Mouse (Mus musculus) testis, adult 2 months (tissue): ENCODE results near the gene Rgs12.

Experiments
- CTCF ChIP-seq: fragments of 200-500 bp; IDR thresholded peaks from 2 replicates; pipeline ENCODE4 v1.5.1; 2012; ENCODE audit warnings: low read depth, mild to moderate bottlenecking, inconsistent platforms, low read length, moderate library complexity; ENCODE audit not compliant: control insufficient read depth, insufficient read depth, insufficient replicate concordance
- POLR2A ChIP-seq: fragments of 200-500 bp; IDR thresholded peaks from 2 replicates; pipeline ENCODE4 v1.6.1; 2012; ENCODE audit warnings: low read depth, mild to moderate bottlenecking, inconsistent platforms, low read length, moderate library complexity; ENCODE audit not compliant: control insufficient read depth

DNA sequence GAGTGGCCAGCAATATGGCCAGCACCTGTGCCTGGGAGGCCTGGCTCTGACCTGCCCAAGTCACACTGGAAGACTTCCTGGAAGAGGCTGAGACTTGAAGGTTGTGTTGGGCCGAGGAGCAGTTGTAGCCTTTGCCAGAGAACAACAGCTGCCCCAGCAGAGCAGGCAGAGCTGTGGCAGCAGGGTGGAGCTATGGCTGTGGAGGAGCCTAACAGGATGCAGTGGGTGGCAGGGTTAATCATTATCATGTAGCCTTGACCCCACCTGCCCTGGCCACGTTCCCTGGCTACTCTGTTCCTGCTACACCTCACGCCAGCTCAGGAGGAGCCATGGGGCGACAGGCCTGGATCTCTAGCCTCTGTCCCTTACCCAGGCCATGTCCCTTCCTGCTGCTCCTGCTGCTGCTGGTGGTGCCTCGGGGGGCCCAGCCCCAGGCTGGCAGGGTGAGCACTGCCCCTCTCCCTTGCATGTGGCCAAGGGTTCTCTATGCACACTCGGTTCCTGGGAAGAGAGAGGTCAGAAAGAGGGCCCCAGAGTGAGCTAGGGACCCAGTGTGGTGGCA, 92.1 kb downstream of the Rgs12 start, which contains the start of gene Hgfac:
- TF ChIP-seq POLR2A (no peak), CTCF (no peak)
